Mouse (Mus musculus): ENCODE results near the gene Atp4a. TPM values are rescaled to one million over a fixed set of nuclear protein-coding genes. Genes with fewer than 3 reads are reported as not detected.

Gene Atp4a
- 0.21 and 0.42 TPM in 2 replicates for polyA plus RNA-seq (2012; ENCODE audit: low replicate concordance)

DNA sequence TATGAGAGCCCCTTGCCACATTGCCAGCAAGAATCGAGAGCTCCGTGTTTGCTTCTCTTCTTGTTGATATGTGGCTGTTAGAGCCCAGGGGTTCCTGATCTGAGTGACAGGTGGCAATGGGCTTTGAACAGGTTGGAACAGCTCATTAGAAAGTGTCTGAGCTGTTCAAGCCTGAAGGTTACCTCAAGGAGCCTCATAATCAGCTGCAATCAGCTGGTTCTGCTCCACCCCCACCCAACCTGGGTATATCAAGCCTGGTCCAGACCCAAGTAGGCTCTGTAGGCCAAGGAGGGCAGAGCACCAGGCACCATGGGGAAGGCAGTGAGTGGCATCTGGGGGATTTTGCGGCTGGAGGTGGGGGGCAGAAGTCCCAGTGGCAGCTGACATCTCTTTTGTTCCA, at the start of gene Atp4a:
Gene Atp4a, plus strand, starts transcription at position 268 of the 400 bp plus-strand sequence.

DNA sequence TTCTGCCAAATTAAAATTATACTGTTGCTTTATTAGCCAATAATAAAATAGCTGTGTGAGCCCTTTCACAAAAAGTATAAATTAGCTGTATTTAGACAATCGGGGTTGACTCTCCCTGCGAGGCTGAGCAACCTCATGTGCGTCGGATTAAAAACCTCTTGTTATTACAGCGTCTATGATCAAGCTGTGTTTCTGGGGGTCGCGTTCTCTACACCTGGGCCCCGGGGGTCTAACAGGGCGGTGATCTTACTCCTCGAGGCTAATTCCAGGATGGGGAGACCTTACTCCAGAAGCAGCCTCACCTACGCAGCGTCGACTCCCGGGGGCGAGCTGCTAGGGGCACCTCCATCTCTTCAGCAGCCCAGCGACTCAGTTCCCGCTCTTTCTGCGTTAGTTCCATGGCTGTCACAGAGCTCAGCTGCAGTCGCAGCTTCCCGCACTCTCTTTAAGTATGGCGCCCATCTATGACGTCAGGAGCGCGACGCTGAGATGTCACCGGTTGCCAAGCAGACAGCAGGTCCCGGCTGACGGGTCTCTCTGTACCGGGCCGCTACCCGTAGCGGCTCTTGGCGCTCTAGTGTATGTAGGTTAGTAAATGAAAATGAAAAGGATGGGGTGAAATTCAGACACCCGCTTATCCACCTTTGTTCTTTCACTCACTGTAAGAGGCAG, 47.3 kb upstream of the Atp4a start, which contains the start of gene Haus5:
Gene Haus5, minus strand, starts transcription at position 466 of the 672 bp plus-strand sequence.

DNA sequence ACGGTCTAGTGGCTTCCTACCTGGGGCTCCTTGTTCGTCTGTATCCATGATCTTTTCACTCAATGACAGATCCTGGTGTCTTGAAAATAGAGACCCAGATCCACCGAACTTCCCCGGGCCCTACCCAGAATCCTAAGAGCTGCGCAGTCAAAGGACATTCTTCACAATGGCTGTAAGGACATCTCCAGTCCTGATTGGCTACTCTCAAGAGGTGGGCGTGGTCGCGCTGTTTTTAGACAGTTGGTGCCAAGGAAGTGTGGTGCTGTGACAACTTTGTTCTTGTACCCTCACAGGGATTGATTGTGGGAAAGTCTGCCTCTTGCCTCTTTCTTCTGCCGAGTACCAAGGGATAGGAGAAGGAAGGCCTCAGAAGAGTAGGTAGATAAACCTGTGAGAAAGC, 40.5 kb upstream of the Atp4a start, which contains the start of gene Pmis2:
Gene Pmis2, minus strand, starts transcription at position 126 of the 400 bp plus-strand sequence.

DNA sequence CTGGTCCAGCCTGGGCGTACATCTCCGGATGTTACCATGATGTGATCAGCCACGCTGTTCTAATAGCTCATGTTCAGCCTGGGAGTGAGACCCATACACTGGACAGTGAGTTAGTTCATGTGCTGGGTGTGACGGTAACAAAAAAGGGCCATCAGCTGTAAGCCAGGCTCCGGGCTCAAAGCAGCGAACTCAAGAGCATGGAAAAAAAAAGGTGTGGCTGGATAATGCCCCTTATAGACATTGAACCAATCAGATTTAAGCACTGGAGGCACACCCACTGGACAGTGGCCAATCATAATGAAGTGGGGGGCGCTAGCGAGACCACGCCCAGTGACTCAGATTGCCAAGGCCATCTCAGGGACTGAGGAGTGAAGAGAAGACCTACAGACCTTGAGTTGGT, 13.4 kb upstream of the Atp4a start, which contains the start of gene 2200002J24Rik:
Gene 2200002J24Rik, plus strand, starts transcription at position 338 of the 400 bp plus-strand sequence.

DNA sequence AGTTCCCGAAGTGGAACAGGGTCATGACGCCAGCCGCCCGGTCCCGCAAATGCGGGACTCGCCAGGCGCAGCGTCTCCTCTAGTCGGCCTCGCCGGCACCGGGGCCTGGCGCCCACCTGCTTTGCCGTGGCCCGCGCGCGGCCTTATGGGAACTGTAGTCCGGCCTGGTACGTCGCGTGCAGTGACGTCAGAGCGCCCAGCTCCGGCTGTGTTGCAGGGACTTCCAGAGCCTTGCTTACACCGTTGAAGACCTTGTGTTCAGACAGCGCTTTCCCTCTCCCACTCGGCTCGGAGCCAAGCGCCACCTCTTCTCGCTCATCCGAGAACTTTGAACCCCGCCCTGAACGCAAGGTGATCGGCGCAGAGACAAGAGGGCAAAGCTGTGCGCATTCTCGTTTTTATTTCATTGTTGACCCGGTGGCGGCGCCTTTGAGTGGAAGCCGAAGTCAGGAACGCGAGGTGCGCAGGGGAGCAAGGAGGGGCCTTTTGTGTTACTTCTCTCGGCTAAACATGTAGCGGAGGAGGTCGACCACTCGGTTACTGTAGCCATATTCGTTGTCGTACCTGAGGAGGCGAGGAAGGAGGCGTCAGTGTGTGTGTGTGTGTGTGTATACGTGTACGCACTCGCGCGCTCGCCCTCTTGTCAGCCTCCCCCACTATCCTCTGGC, 17.5 kb downstream of the Atp4a start, which contains the start of gene Tmem147:
Gene Tmem147, minus strand, starts transcription at position 145 of the 668 bp plus-strand sequence.

DNA sequence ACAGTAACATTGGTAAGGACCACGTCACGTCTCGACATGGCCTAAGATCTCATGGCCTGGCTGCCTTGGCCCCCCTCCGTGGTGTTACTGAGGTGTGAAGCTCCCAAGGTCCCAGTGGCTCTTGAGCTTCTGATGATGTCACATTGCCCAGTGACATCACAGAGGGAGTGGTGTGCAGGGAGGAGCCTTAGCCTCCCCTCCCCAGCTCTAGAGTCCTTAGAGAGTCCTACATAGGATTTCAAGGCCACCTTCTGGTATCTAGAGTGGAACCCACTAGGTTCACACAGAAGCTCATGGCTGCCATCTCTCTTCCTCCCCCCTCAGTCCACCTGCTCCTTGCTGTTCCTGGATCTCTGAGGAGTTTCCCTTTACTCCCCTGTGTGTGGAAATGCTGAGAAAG, 31.6 kb downstream of the Atp4a start, which contains the start of gene Gapdhs:
Gene Gapdhs, minus strand, starts transcription at position 65 of the 400 bp plus-strand sequence.

DNA sequence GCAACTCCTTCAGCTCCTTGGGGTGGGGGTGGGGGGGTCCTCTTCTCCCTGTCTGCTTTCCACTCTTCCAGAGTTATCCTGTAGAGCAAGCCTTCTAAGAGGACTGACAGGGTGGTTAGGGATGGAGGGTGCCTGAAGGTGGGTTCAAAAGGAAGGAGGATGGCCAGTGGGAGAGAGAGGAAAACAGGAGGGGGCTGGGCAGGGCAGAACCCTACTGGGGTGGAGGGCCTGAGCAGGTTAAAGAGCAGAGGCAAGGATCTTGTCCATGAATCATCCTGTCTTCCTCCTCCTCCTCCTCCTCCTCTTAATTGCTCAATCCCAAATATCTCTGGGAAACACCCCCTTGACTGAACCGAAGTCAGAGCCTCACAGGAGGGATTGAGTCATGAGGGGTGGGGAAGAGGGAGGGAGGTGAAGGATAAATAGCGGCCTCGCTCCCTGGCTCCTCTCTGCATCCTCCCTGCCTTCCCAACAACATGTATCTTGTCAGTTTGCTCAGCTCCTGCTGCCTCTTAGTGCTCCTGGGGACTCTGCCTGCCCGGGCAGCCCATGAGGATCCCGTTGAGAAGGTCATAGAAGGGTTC, 39.2 kb downstream of the Atp4a start, which contains the start of gene Sbsn:
Gene Sbsn, plus strand, starts transcription at position 386 of the 584 bp plus-strand sequence.

DNA sequence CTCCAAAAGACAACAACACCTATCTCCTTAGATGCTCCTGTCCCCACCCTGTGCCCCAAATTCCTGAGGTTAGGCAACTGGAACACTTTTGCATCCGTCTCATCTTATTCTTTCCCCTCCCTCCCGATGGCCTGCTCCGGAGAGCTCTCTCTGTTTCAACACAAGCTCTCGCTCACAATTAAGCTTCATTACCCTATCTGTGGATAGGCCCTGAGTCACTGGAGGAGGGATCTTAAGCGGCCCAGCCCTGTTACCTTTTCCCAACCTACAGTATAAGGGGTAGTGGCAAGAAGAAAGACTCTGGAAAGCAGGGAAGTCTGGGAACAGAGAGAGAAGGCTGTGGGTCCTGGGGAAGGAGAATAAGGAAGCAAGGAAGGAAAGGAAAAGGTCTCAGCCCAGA, 51.4 kb downstream of the Atp4a start, which contains the start of gene Dmkn:
Gene Dmkn, plus strand, starts transcription at position 301 of the 400 bp plus-strand sequence.

Other genes with a start within 250 kb of the Atp4a start
- gene Prodh2, start 218.6 kb upstream of the Atp4a start, polyA plus RNA-seq (2012; ENCODE audit: low replicate concordance): not detected in 2 replicates
- gene Arhgap33, start 177.1 kb upstream of the Atp4a start, polyA plus RNA-seq (2012; ENCODE audit: low replicate concordance): 24.7 and 45.7 TPM in 2 replicates
- 6.3 and 7.9 TPM in 2 replicates for gene Hspb6, start 160.0 kb upstream of the Atp4a start, polyA plus RNA-seq (2012; ENCODE audit: low replicate concordance)
- 15.7 and 16.7 TPM in 2 replicates for gene Proser3, start 159.9 kb upstream of the Atp4a start, polyA plus RNA-seq (2012; ENCODE audit: low replicate concordance)
- gene Lin37, start 152.4 kb upstream of the Atp4a start, polyA plus RNA-seq (2012; ENCODE audit: low replicate concordance): 80.4 and 94.2 TPM in 2 replicates
- 29.9 and 73.5 TPM in 2 replicates for gene U2af1l4, start 148.9 kb upstream of the Atp4a start, polyA plus RNA-seq (2012; ENCODE audit: low replicate concordance)
- 4.2 and 4.6 TPM in 2 replicates for gene Gm49396, start 148.9 kb upstream of the Atp4a start, polyA plus RNA-seq (2012; ENCODE audit: low replicate concordance)
- gene Psenen, start 148.6 kb upstream of the Atp4a start, polyA plus RNA-seq (2012; ENCODE audit: low replicate concordance): 47.7 and 71.1 TPM in 2 replicates
- 14.3 and 26.5 TPM in 2 replicates for gene Igflr1, start 146.8 kb upstream of the Atp4a start, polyA plus RNA-seq (2012; ENCODE audit: low replicate concordance)
- gene Kmt2b, start 123.5 kb upstream of the Atp4a start, polyA plus RNA-seq (2012; ENCODE audit: low replicate concordance): 105 and 177 TPM in 2 replicates
- gene Zbtb32, start 113.3 kb upstream of the Atp4a start, polyA plus RNA-seq (2012; ENCODE audit: low replicate concordance): 30.3 and 64.8 TPM in 2 replicates
- gene Upk1a, start 99.4 kb upstream of the Atp4a start, polyA plus RNA-seq (2012; ENCODE audit: low replicate concordance): 0.25 and 0.83 TPM in 2 replicates
- gene Cox6b1, start 86.1 kb upstream of the Atp4a start, polyA plus RNA-seq (2012; ENCODE audit: low replicate concordance): 31.5 and 104 TPM in 2 replicates
- gene Etv2, start 76.4 kb upstream of the Atp4a start, polyA plus RNA-seq (2012; ENCODE audit: low replicate concordance): not detected in 2 replicates
- gene Rbm42, start 61.9 kb upstream of the Atp4a start, polyA plus RNA-seq (2012; ENCODE audit: low replicate concordance): 174 and 373 TPM in 2 replicates
- gene Haus5, start 47.2 kb upstream of the Atp4a start, polyA plus RNA-seq (2012; ENCODE audit: low replicate concordance): 4.2 and 16.9 TPM in 2 replicates
- not detected in 2 replicates for gene Pmis2, start 40.6 kb upstream of the Atp4a start, polyA plus RNA-seq (2012; ENCODE audit: low replicate concordance)
- gene 2200002J24Rik, start 13.3 kb upstream of the Atp4a start, polyA plus RNA-seq (2012; ENCODE audit: low replicate concordance): not detected in 2 replicates
- gene Tmem147, start 17.3 kb downstream of the Atp4a start, polyA plus RNA-seq (2012; ENCODE audit: low replicate concordance): 45.8 and 81.6 TPM in 2 replicates
- gene Gapdhs, start 31.5 kb downstream of the Atp4a start, polyA plus RNA-seq (2012; ENCODE audit: low replicate concordance): 0.08 TPM in 1 of 2 replicates, not detected in the other
- gene Sbsn, start 39.3 kb downstream of the Atp4a start, polyA plus RNA-seq (2012; ENCODE audit: low replicate concordance): 0.57 and 0.62 TPM in 2 replicates
- gene Dmkn, start 51.5 kb downstream of the Atp4a start, polyA plus RNA-seq (2012; ENCODE audit: low replicate concordance): not detected in 2 replicates
- gene Krtdap, start 75.7 kb downstream of the Atp4a start, polyA plus RNA-seq (2012; ENCODE audit: low replicate concordance): not detected in 2 replicates
- 14.6 and 29.3 TPM in 2 replicates for gene Ffar2, start 111.6 kb downstream of the Atp4a start, polyA plus RNA-seq (2012; ENCODE audit: low replicate concordance)
- 0.22 and 0.35 TPM in 2 replicates for gene Ffar3, start 144.0 kb downstream of the Atp4a start, polyA plus RNA-seq (2012; ENCODE audit: low replicate concordance)
- gene Ffar1, start 149.4 kb downstream of the Atp4a start, polyA plus RNA-seq (2012; ENCODE audit: low replicate concordance): 15.4 and 23.8 TPM in 2 replicates
- 64.8 and 456 TPM in 2 replicates for gene Cd22, start 168.1 kb downstream of the Atp4a start, polyA plus RNA-seq (2012; ENCODE audit: low replicate concordance)
- 2.7 and 3.1 TPM in 2 replicates for gene Mag, start 202.7 kb downstream of the Atp4a start, polyA plus RNA-seq (2012; ENCODE audit: low replicate concordance)
- not detected in 2 replicates for gene Hamp2, start 212.5 kb downstream of the Atp4a start, polyA plus RNA-seq (2012; ENCODE audit: low replicate concordance)
- not detected in 2 replicates for gene Hamp, start 231.8 kb downstream of the Atp4a start, polyA plus RNA-seq (2012; ENCODE audit: low replicate concordance)
- 151 and 188 TPM in 2 replicates for gene Usf2, start 244.6 kb downstream of the Atp4a start, polyA plus RNA-seq (2012; ENCODE audit: low replicate concordance)

Measured in hematopoietic multipotent progenitor cell, adult 10-12 weeks (in vitro differentiated cells).